Mouse (Mus musculus) limb, embryonic 10.5 days (tissue): ENCODE data around the gene Rnf103. TPM values are rescaled to one million over a fixed set of nuclear protein-coding genes. Genes with fewer than 3 reads are reported as not detected.
"Not testable (repeated sequence)": the region's sequence is repeated elsewhere in the genome, so short reads cannot be mapped to it uniquely, and the experiment has no call there.

Experiments used
- DNase-seq: peaks from one replicate; pipeline ENCODE4 v3.0.0-alpha.2; 2017; ENCODE audit warnings: low spot score
- H3K27ac ChIP-seq: fragments of 300-500 bp; sonication (generic); 2 replicates; pipeline ENCODE4 v1.5.1; 2016; ENCODE audit warnings: mild to moderate bottlenecking
- H3K27me3 ChIP-seq: fragments of 300-500 bp; sonication (generic); 2 replicates; pipeline ENCODE4 v1.6.1; 2016; ENCODE audit warnings: low read depth, mild to moderate bottlenecking; ENCODE audit not compliant: poor library complexity, severe bottlenecking
- H3K36me3 ChIP-seq: fragments of 300-500 bp; sonication (generic); 2 replicates; pipeline ENCODE4 v1.6.1; 2016; ENCODE audit warnings: mild to moderate bottlenecking, moderate library complexity
- H3K4me1 ChIP-seq: fragments of 300-500 bp; sonication (generic); 2 replicates; pipeline ENCODE4 v1.6.1; 2016
- H3K4me3 ChIP-seq: fragments of 300-500 bp; sonication (generic); 2 replicates; pipeline ENCODE4 v1.5.1; 2016; ENCODE audit warnings: mild to moderate bottlenecking, moderate library complexity
- H3K9me3 ChIP-seq: fragments of 300-500 bp; sonication (generic); replicated peaks from 2 replicates; pipeline ENCODE4 v1.6.1; 2016; ENCODE audit warnings: mild to moderate bottlenecking
- WGBS: fragments of 180-500 bp; shearing (Covaris S2); methylation state at CpG from one replicate; pipeline ENCODE4 v1.1.7; 2016; 5-methylcytosine and 5-hydroxymethylcytosine counted together
- polyA plus RNA-seq: library from polyadenylated mRNA; unstranded; fragments of >200 nt; fragmentation: Nextera tagmentation; extraction: Ambion mirVana; gene quantifications from 2 replicates; pipeline ENCODE4 v1.2.1, GENCODE M21; 2016

Gene Rnf103
- polyA plus RNA-seq, 1 experiment from 2014 or later = 10.9 TPM

- not testable (repeated sequence) for H3K27me3 ChIP-seq, H3K9me3 ChIP-seq, DNase-seq, H3K36me3 ChIP-seq, H3K4me3 ChIP-seq, H3K27ac ChIP-seq, H3K4me1 ChIP-seq
- WGBS = 88% methylated on average over 10 of the region's 10 CpGs
Observed at GRCm38 (mm10) chr6:71478816-71479568, 14.7 kb upstream of the Rnf103 start.

DNA sequence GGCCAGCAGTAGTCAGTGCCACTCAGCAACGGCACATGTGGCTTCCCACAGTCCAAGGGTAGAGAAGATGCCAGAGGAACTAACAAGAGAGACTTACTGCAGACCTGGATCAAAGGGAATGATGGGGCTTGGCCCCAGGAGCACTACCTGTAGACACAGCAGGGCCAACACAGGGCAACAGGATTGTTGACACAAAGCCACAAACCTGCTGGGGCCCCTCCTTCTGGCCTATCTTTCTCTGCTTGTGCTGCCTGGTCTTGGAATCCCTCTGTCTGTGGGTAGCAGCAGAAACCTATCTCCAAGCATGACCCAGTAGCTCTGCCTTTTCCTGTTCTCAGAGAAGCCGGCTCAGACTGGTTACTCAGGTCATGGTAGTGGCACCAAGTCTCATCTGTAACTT, 14.1 kb upstream of the Rnf103 start:
- WGBS = 97% methylated on average over 2 of the region's 2 CpGs
- not testable (repeated sequence) for H3K27me3 ChIP-seq, H3K27ac ChIP-seq, H3K36me3 ChIP-seq, H3K4me3 ChIP-seq, H3K4me1 ChIP-seq, H3K9me3 ChIP-seq, DNase-seq

GRCm38 (mm10) chr6:71480136-71480535, 13.6 kb upstream of the Rnf103 start:
- no peak for DNase-seq
- H3K27me3 ChIP-seq = no peaks in the 10 kb centered on the region
- no peaks in the 10 kb centered on the region for H3K9me3 ChIP-seq
- H3K36me3 ChIP-seq = no peaks in the 10 kb centered on the region
- WGBS = 96% methylated on average over 1 of the region's 1 CpGs
- no peaks in the 10 kb centered on the region for H3K4me1 ChIP-seq
- no peak overlapping the region for H3K27ac ChIP-seq
- H3K4me3 ChIP-seq = no peak overlapping the region

GRCm38 (mm10) chr6:71481136-71481535, 12.6 kb upstream of the Rnf103 start:
- 83% methylated on average over 7 of the region's 7 CpGs for WGBS
- DNase-seq = no peak
- Histone ChIP-seq H3K36me3 (no peaks in the 10 kb centered on the region), H3K9me3 (no peaks in the 10 kb centered on the region), H3K27me3 (no peaks in the 10 kb centered on the region), H3K4me3 (no peak overlapping the region), H3K27ac (no peak overlapping the region), H3K4me1 (no peaks in the 10 kb centered on the region)

GRCm38 (mm10) chr6:71485246-71485645, 8.4 kb upstream of the Rnf103 start:
- no peaks in the 10 kb centered on the region for H3K27me3 ChIP-seq
- H3K36me3 ChIP-seq = no peaks in the 10 kb centered on the region
- 88% methylated on average over 5 of the region's 5 CpGs for WGBS
- no peak for DNase-seq
- peaks cover 4% of the 10 kb centered on the region; the same call in 1 of the 2 replicates for H3K4me1 ChIP-seq
- H3K9me3 ChIP-seq = no peaks in the 10 kb centered on the region
- no peak overlapping the region for H3K4me3 ChIP-seq
- no peak overlapping the region for H3K27ac ChIP-seq

GRCm38 (mm10) chr6:71486226-71486625, 7.5 kb upstream of the Rnf103 start:
- WGBS = 69% methylated on average over 2 of the region's 2 CpGs
- no peak for DNase-seq
- Histone ChIP-seq H3K4me3 (no peak overlapping the region), H3K36me3 (no peaks in the 10 kb centered on the region), H3K27ac (no peak overlapping the region), H3K27me3 (no peaks in the 10 kb centered on the region), H3K4me1 (peaks cover 4% of the 10 kb centered on the region; the same call in 1 of the 2 replicates), H3K9me3 (no peaks in the 10 kb centered on the region)

DNA sequence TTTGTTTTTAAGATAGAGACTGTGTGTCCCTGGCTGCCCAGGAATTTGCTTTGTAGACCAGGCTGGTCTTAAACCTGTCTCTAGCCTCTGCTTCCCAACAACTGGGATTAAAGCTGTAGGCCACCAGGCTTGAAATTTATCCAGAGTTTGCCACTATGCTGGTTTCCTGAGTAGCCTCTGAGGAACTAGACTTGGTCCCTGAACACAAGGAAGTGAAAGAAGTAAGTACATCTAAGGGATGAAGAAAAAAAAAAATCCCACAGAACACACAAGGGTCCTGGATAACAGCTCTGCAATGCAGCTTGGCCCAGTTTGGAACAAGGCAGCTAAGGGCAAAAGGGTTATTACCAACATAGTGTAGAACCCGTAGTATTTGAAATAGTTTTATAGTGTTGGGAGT, 6.8 kb upstream of the Rnf103 start:
- no peak overlapping the region for H3K4me3 ChIP-seq
- H3K4me1 ChIP-seq = peaks cover 4% of the 10 kb centered on the region; the same call in 1 of the 2 replicates
- H3K36me3 ChIP-seq = no peaks in the 10 kb centered on the region
- no peak overlapping the region for H3K27ac ChIP-seq
- no peak for DNase-seq
- WGBS = 93% methylated on average over 1 of the region's 1 CpGs
- no peaks in the 10 kb centered on the region for H3K27me3 ChIP-seq
- no peaks in the 10 kb centered on the region for H3K9me3 ChIP-seq

DNA sequence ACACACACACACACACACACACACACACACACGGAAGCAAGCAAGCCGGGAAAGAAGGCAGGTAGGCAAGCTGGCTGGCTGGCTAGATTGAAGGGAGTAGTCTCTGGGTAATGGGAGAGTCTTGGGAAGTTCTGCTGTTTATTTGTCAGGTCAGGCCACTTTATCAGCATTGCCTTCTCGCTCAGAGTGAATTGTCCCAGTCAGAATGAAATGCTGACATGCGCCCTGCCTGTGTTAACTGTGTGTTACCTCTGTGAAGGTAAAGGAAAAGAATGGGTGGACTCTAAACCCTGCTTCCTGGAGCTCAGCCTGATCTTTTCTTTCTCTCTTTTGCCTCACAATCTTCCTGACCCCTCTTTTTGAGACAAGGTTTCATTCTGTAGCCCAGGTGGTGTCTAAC, 5.7 kb upstream of the Rnf103 start:
- peaks cover 13% of the 10 kb centered on the region for H3K4me1 ChIP-seq
- no peak for DNase-seq
- H3K4me3 ChIP-seq = no peak overlapping the region
- H3K27ac ChIP-seq = no peak overlapping the region
- no peaks in the 10 kb centered on the region for H3K27me3 ChIP-seq
- no peaks in the 10 kb centered on the region for H3K36me3 ChIP-seq
- no peaks in the 10 kb centered on the region for H3K9me3 ChIP-seq
- 31% methylated on average over 4 of the region's 4 CpGs for WGBS

DNA sequence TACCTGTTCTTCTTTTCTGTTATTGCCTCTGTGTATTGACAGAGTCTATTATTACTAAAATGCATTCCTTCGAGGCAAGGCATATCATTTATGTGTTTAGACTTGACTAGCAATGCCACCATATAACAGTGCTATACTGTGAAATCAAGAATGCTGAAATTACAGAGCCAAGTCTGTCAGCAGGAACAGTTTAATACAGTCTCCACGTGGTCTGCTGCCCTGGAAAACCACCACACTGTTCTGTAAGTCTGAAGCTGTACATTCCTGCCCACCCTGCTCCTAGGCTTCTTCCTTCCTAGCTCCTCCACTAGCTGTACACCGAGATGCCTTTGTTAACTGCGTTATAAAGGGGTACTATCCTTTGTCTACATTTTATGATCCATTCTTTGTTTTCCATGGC, 1.6 kb upstream of the Rnf103 start:
- no peaks in the 10 kb centered on the region for H3K27me3 ChIP-seq
- no peaks in the 10 kb centered on the region for H3K9me3 ChIP-seq
- WGBS = 74% methylated on average over 4 of the region's 4 CpGs
- peak overlapping the region; percentile 99; the same call in 1 of the 2 replicates for H3K27ac ChIP-seq
- peaks cover 22% of the 10 kb centered on the region for H3K4me1 ChIP-seq
- no peak for DNase-seq
- peaks cover 3% of the 10 kb centered on the region; the same call in 1 of the 2 replicates for H3K36me3 ChIP-seq
- no peak overlapping the region for H3K4me3 ChIP-seq

DNA sequence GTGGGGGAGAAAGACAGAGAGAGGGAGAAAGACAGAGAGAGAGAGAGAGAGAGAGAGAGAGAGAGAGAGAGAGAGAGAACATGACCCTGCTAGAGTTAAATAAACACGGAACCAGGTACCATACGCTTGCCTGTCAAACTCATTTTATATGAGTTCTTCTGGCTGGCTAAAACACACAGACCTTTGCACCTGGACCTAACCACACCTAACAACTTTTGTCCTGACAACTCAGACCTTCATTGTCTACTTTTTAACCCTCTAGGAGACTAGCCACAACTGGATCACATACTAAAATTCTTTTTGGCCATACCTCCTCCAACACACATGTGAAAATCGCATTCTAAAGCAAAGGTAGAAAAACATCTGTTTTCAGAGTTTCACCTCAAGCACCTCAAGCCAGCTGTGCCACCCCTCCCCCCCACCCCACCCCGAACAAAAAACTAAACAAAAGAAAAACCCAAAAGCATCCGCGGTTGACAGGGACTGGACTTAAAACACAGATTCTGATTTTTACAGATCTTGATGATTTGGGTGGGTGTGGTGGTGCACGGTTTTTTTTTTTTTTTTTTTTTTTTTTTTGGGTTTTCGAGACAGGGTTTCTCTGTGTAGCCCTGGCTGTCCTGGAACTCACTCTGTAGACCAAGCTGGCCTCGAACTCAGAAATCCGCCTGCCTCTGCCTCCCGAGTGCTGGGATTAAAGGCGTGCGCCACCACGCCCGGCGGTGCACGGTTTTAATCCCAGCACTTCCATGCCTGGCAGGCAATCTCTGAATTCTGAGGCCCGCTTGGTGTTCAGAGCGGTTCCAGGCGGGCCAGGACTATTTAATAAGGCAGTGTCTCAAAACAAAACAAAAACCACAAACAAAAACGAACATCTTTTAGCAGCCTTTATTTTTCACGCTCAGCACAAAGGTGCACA, 679 bp upstream of the Rnf103 start:
- 21% methylated on average over 20 of the region's 22 CpGs for WGBS
- peak; percentile 40 for DNase-seq
- peak overlapping the region; percentile 92 for H3K4me3 ChIP-seq
- no peaks in the 10 kb centered on the region for H3K9me3 ChIP-seq
- H3K27me3 ChIP-seq = no peaks in the 10 kb centered on the region
- H3K27ac ChIP-seq = peak overlapping the region; percentile 99
- H3K4me1 ChIP-seq = peaks cover 22% of the 10 kb centered on the region
- H3K36me3 ChIP-seq = peaks cover 9% of the 10 kb centered on the region; the same call in 1 of the 2 replicates

DNA sequence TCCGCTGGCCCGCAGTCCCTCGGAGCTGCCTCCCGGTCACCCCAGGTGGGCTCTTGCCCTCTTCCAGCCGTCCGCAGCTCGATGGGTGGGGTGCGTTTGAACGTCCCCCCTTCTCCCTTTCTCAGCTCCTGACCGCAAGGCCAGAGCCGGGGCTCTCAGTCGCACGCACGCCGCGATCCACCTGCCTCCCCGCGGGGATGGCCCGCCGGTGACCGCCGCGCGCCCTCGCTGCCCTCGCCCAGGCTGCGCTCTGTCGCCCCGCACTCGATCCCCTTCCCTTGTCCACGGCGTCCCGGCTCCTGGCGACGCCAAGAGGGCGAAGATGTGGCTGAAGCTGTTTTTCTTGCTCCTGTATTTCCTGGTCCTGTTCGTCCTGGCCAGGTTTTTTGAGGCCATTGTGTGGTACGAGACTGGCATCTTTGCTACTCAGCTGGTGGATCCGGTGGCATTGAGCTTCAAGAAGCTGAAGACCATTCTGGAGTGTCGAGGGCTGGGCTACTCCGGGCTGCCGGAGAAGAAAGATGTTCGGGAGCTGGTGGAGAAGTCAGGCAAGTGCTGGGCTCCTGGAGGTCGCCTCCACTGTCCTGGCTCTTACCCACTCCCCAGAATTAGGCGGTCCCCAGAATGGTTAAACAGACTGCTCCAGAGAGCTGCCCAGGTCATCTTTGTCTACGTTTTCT, 787 bp downstream of the Rnf103 start:
- under 1% methylated on average over 44 of the region's 46 CpGs for WGBS
- no peaks in the 10 kb centered on the region for H3K27me3 ChIP-seq
- H3K27ac ChIP-seq = peak overlapping the region; percentile 99
- peak overlapping the region; percentile 92 for H3K4me3 ChIP-seq
- peaks cover 22% of the 10 kb centered on the region for H3K4me1 ChIP-seq
- DNase-seq = peak; percentile 77
- H3K9me3 ChIP-seq = no peaks in the 10 kb centered on the region
- H3K36me3 ChIP-seq = peaks cover 9% of the 10 kb centered on the region; the same call in 1 of the 2 replicates

- peaks cover 35% of the 10 kb centered on the region for H3K36me3 ChIP-seq
- 96% methylated on average over 3 of the region's 3 CpGs for WGBS
- peaks cover 5% of the 10 kb centered on the region for H3K4me1 ChIP-seq
- H3K27me3 ChIP-seq = no peaks in the 10 kb centered on the region
- H3K9me3 ChIP-seq = no peaks in the 10 kb centered on the region
- no peak overlapping the region for H3K4me3 ChIP-seq
- no peak overlapping the region for H3K27ac ChIP-seq
- no peak for DNase-seq
Observed at GRCm38 (mm10) chr6:71500575-71500974, 6.9 kb downstream of the Rnf103 start.
